Mouse (Mus musculus) midbrain, embryonic 14.5 days (tissue): Measurements from ENCODE around the gene Hist1h1d. TPM values are rescaled to one million over a fixed set of nuclear protein-coding genes. Genes with fewer than 3 reads are reported as not detected.

Experiments
- ATAC-seq: fragments of 200-750 bp; cut with Nextera tagmentation; 2 replicates; pipeline ENCODE4 v1.8.0; 2017; ENCODE audit warnings: moderate number of reproducible peaks, moderate library complexity; ENCODE audit not compliant: low FRiP score, low TSS enrichment
- DNase-seq: peaks from one replicate; pipeline ENCODE4 v3.0.0-alpha.2; 2015
- H3K27ac ChIP-seq: fragments of 300-500 bp; sonication (generic); replicated peaks from 2 replicates; pipeline ENCODE4 v1.5.1; 2014; ENCODE audit warnings: mild to moderate bottlenecking, low read depth, low read length, moderate library complexity
- H3K27me3 ChIP-seq: fragments of 300-500 bp; sonication (generic); 2 replicates; pipeline ENCODE4 v1.6.1; 2014; ENCODE audit warnings: low read length, control low read depth, mixed read lengths; ENCODE audit not compliant: control insufficient read depth, insufficient read depth
- H3K36me3 ChIP-seq: fragments of 300-500 bp; sonication (generic); 2 replicates; pipeline ENCODE4 v1.6.1; 2014; ENCODE audit warnings: low read length, control low read depth; ENCODE audit not compliant: control insufficient read depth, insufficient read depth
- H3K4me1 ChIP-seq: fragments of 300-500 bp; sonication (generic); 2 replicates; pipeline ENCODE4 v1.6.1; 2014; ENCODE audit warnings: mild to moderate bottlenecking, antibody characterized with exemption, low read length, control low read depth; ENCODE audit not compliant: control insufficient read depth, insufficient read depth
- H3K4me2 ChIP-seq: fragments of 300-500 bp; sonication (generic); 2 replicates; pipeline ENCODE4 v1.6.1; 2014; ENCODE audit warnings: mild to moderate bottlenecking, low read length, moderate library complexity
- H3K4me3 ChIP-seq: fragments of 300-500 bp; sonication (generic); replicated peaks from 2 replicates; pipeline ENCODE4 v1.5.1; 2014; ENCODE audit warnings: low read depth, low read length
- H3K9ac ChIP-seq: fragments of 300-500 bp; sonication (generic); replicated peaks from 2 replicates; pipeline ENCODE4 v1.6.1; 2014; ENCODE audit warnings: mild to moderate bottlenecking, low read length, moderate library complexity
- H3K9me3 ChIP-seq: fragments of 300-500 bp; sonication (generic); 2 replicates; pipeline ENCODE4 v1.6.1; 2016; ENCODE audit warnings: low read length, control low read depth, mixed read lengths; ENCODE audit not compliant: control insufficient read depth
- WGBS: fragments of 180-500 bp; shearing (Covaris S2); extraction: QIAGEN DNeasy Blood & Tissue Kit; methylation state at CpG from one replicate; pipeline ENCODE4 v1.1.7; 2014; 5-methylcytosine and 5-hydroxymethylcytosine counted together
- polyA plus RNA-seq: library from polyadenylated mRNA; unstranded; fragments of >200 nt; fragmentation: Nextera tagmentation; extraction: Ambion mirVana; gene quantifications from 2 replicates; pipeline ENCODE4 v1.2.1, GENCODE M21; 2014

Hist1h1d gene
- polyA plus RNA-seq, 1 experiment from 2014 or later: 0.18 TPM

GRCm38 (mm10) chr13:23515826-23516620, 37.0 kb upstream of the Hist1h1d start:
- DNase-seq (no peak), ATAC-seq (no peak)
- whole genome bisulfite sequencing: 53% methylated on average over 15 of the region's 15 CpGs
- H3K27me3 ChIP-seq: no peaks in the 10 kb centered on the region
- no peaks in the 10 kb centered on the region for H3K36me3 ChIP-seq
- peak overlapping the region; percentile 46 for H3K4me3 ChIP-seq
- no peak overlapping the region for H3K27ac ChIP-seq
- no peaks in the 10 kb centered on the region for H3K4me1 ChIP-seq
- H3K9ac ChIP-seq: no peak overlapping the region; the same call in 1 of the 2 replicates
- H3K9me3 ChIP-seq: no peaks in the 10 kb centered on the region
- H3K4me2 ChIP-seq: peak overlapping the region; percentile 85

- no peaks in the 10 kb centered on the region for H3K36me3 ChIP-seq
- peak; percentile 78 for ATAC-seq
- no peak overlapping the region for H3K27ac ChIP-seq
- DNase-seq: peak; percentile 93
- H3K9me3 ChIP-seq: no peaks in the 10 kb centered on the region
- peak overlapping the region; percentile 85 for H3K4me2 ChIP-seq
- H3K9ac ChIP-seq: no peak overlapping the region
- H3K27me3 ChIP-seq: no peaks in the 10 kb centered on the region
- WGBS: under 1% methylated on average over 19 of the region's 19 CpGs
- H3K4me3 ChIP-seq: peak overlapping the region; percentile 46
- no peaks in the 10 kb centered on the region for H3K4me1 ChIP-seq
Measured at GRCm38 (mm10) chr13:23516822-23517602, 36.0 kb upstream of the Hist1h1d start.

GRCm38 (mm10) chr13:23517603-23518294, 35.3 kb upstream of the Hist1h1d start:
- H3K9me3 ChIP-seq: no peaks in the 10 kb centered on the region
- peak overlapping the region; percentile 85 for H3K4me2 ChIP-seq
- no peaks in the 10 kb centered on the region for H3K36me3 ChIP-seq
- peak; percentile 91 for ATAC-seq
- DNase-seq: peak; percentile 90
- under 1% methylated on average over 27 of the region's 27 CpGs for WGBS
- no peak overlapping the region for H3K27ac ChIP-seq
- H3K4me1 ChIP-seq: no peaks in the 10 kb centered on the region
- peak overlapping the region; percentile 46 for H3K4me3 ChIP-seq
- H3K9ac ChIP-seq: no peak overlapping the region
- H3K27me3 ChIP-seq: no peaks in the 10 kb centered on the region

GRCm38 (mm10) chr13:23518295-23518603, 34.8 kb upstream of the Hist1h1d start:
- no peak overlapping the region for H3K27ac ChIP-seq
- ATAC-seq: no peak

DNA sequence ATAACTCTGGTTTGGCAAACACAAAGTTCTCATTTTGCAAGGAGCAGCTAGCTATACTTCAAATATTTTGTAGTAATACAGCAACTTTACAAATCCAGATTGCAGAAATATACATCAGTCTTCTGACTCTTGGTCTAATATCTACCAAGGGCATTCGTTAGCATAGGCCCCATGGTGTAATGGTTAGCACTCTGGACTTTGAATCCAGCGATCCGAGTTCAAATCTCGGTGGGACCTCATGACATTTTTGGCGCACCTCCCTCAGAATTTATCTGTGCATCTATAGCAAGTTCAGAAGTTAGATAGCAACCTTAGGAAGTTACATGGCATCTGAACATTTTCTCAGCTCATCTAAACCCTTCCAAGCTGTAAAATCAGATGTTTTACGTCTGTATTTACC, 34.2 kb upstream of the Hist1h1d start:
- Histone ChIP-seq H3K9me3 (no peaks in the 10 kb centered on the region), H3K36me3 (no peaks in the 10 kb centered on the region), H3K9ac (no peak overlapping the region), H3K4me2 (peak overlapping the region; percentile 85), H3K27ac (no peak overlapping the region), H3K4me1 (no peaks in the 10 kb centered on the region), H3K27me3 (no peaks in the 10 kb centered on the region), H3K4me3 (peak overlapping the region; percentile 46)
- 0% methylated on average over 6 of the region's 6 CpGs for WGBS
- peak; percentile 31; the same call in 1 of the 2 replicates for ATAC-seq
- peak; percentile 87 for DNase-seq

More at GRCm38 (mm10) chr13:23518295-23518603, 34.8 kb upstream of the Hist1h1d start:
- peak overlapping the region; percentile 46 for H3K4me3 ChIP-seq
- no peak overlapping the region for H3K9ac ChIP-seq
- DNase-seq: no peak
- H3K4me1 ChIP-seq: no peaks in the 10 kb centered on the region
- no peaks in the 10 kb centered on the region for H3K27me3 ChIP-seq
- H3K9me3 ChIP-seq: no peaks in the 10 kb centered on the region
- under 1% methylated on average over 6 of the region's 6 CpGs for WGBS
- H3K36me3 ChIP-seq: no peaks in the 10 kb centered on the region
- H3K4me2 ChIP-seq: peak overlapping the region; percentile 85

DNA sequence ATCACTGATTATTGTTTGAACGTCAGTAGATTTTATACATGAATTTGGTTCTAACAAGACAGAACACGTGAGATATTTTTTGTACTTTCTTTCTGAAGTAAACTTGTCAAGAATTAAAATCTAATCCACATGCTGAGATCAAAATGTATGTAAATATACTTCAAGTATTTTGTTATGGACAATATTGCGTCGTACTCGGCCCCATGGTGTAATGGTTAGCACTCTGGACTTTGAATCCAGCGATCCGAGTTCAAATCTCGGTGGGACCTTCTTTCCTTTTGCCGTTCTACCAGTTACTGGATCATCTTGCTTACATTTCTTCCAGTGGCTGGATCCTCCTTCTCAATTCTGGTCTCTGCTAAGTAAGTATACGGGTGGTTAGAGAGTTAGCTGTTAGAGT, 33.6 kb upstream of the Hist1h1d start:
- Histone ChIP-seq H3K27me3 (no peaks in the 10 kb centered on the region), H3K36me3 (no peaks in the 10 kb centered on the region), H3K9me3 (no peaks in the 10 kb centered on the region), H3K4me3 (peak overlapping the region; percentile 46), H3K9ac (no peak overlapping the region), H3K4me1 (no peaks in the 10 kb centered on the region), H3K27ac (no peak overlapping the region), H3K4me2 (peak overlapping the region; percentile 85)
- DNase-seq: peak; percentile 88
- ATAC-seq: peak; percentile 41; the same call in 1 of the 2 replicates
- 1% methylated on average over 10 of the region's 10 CpGs for WGBS

DNA sequence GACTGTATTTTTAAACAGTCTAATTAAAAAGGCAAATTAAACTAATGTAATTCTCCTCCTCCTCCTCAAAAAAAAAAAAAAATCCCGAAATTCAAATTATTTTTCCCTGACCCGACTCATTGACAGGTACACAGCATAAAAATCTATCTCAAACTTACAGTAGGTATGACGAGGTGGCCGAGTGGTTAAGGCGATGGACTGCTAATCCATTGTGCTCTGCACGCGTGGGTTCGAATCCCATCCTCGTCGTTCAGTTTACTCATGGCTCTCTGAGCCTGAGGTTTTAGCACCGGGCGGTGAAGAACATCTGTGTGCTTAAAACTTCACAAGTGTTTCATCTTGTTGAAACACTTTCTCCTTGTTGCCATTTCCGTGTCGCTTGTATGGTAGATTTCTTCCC, 31.4 kb upstream of the Hist1h1d start:
- Histone ChIP-seq H3K4me1 (0 out of 2 replicates have a peak, but pooled peaks cover under 1% of the 10 kb centered on the region), H3K4me3 (no peak overlapping the region), H3K36me3 (no peaks in the 10 kb centered on the region), H3K9ac (no peak overlapping the region), H3K9me3 (no peaks in the 10 kb centered on the region), H3K4me2 (peak overlapping the region; percentile 25), H3K27me3 (no peaks in the 10 kb centered on the region), H3K27ac (no peak overlapping the region)
- WGBS: under 1% methylated on average over 14 of the region's 14 CpGs
- ATAC-seq (no peak), DNase-seq (peak; percentile 80)

DNA sequence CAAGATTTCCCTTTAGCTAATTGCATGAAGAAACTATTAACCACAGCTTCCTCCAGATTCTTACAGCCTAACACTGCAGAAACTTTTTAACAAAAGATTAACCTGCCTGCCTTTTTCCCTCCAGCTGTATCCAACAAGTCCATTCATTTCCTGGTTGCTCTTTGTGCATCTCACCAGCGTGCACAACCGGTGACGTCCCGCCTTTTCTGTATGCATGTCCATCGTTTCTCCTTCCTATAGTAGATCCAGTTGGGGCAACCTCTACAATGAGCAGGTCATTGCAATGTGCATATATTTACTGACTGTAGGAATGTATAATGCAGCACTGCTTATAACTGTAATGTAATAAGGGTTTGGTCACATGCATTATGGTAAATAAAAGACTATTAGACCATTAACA, 29.1 kb upstream of the Hist1h1d start:
- DNase-seq: no peak
- Histone ChIP-seq H3K27ac (no peak overlapping the region), H3K4me3 (no peak overlapping the region), H3K27me3 (no peaks in the 10 kb centered on the region), H3K36me3 (no peaks in the 10 kb centered on the region), H3K4me2 (no peak overlapping the region), H3K9ac (no peak overlapping the region), H3K4me1 (0 out of 2 replicates have a peak, but pooled peaks cover 6% of the 10 kb centered on the region), H3K9me3 (no peaks in the 10 kb centered on the region)
- WGBS: 42% methylated on average over 5 of the region's 5 CpGs
- no peak for ATAC-seq
